Mouse (Mus musculus) embryonic fibroblast, embryonic 13.5 days (primary cell): ENCODE measurements at regions not wholly inside any gene's neighbourhood (a gene's known extent, or its start where the extent isn't known, plus 50 kb on each side); places are given as distances from the start of the nearest gene placed in this dataset.

Experiments
- CTCF ChIP-seq: IDR thresholded peaks from 2 replicates; pipeline ENCODE4 v1.5.1; 2011; ENCODE audit warnings: mild to moderate bottlenecking, control low read depth, low read length, moderate library complexity, borderline replicate concordance; ENCODE audit not compliant: insufficient read depth
- POLR2A ChIP-seq: IDR thresholded peaks from 2 replicates; pipeline ENCODE4 v1.6.1; 2011; ENCODE audit warnings: low read depth, mild to moderate bottlenecking, control low read depth, low read length, moderate library complexity

DNA sequence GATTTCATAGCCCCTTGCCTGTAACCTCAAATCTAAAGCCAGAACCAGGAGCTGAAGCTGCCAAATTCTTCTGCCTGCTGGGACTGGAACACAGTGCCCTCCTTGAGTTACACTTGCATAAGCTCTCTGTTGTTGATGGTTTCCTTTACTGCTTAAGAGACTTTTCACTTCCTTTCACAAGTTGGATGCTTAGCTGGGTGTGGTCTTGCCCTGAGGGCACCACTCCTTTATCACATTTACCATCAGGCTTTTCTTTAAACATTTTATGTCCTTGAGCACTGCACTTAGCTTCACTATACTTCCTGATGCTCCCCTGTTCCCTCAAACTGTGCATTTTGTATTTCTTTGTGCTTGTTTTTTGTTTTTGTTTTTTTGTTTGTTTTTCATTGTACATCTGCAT, 92.1 kb upstream of the Spry2 start:
- TF ChIP-seq CTCF (no peak), POLR2A (no peak)
